Comparison of ENCODE assay signal across 10 mouse cellular contexts in genomic region chr14:7954071-7954471, GRCm38 (mm10). TPM values are rescaled to one million over a fixed set of nuclear protein-coding genes. Genes with fewer than 3 reads are reported as not detected.
DNase-seq lines count a peak whose midpoint lies in the region; ATAC-seq and TF ChIP-seq lines count a peak whose summit lies in the region.
"Had no signal": no experiment of that assay in that cellular context is flagged by ENCODE, and none has a peak within 500 bp of the region (broad histone marks: within the 10 kb centered on the region; RNA-seq: fewer than 3 reads in every experiment).

No protein-coding gene starts in this region.

- H3K9me3 ChIP-seq in heart, embryonic 13.5 days: no peaks in the 10 kb centered on the region
- H3K9me3 ChIP-seq: kidney, embryonic 15.5 days had no signal

- 40% methylated on average over 6 of the region's 6 CpGs for WGBS in heart, embryonic 13.5 days

- no peak for DNase-seq in layer of hippocampus, adult 2 months (ENCODE audit: low spot score in 2 of 2)
- no peak for DNase-seq in layer of hippocampus, adult 9-10 months (ENCODE audit: low spot score)
- DNase-seq in R1 (ENCODE audit: low read depth, low spot score): peak; percentile 98
- DNase-seq in lung, postnatal 36 days: peak; percentile 27
- DNase-seq in testis, postnatal 14 days (ENCODE audit: low spot score): no peak
- no peak for DNase-seq in left cerebral cortex, postnatal 14 days (ENCODE audit: low spot score in 2 of 2)
- DNase-seq: liver, postnatal 0 days had no signal

- H3K36me3 ChIP-seq in heart, embryonic 13.5 days: peaks cover 27% of the 10 kb centered on the region

- no peak overlapping the region; the same call in 1 of the 2 replicates for H3K9ac ChIP-seq in heart, embryonic 13.5 days
- H3K9ac ChIP-seq: kidney, embryonic 15.5 days; liver, postnatal 0 days had no signal

- peaks cover 42% of the 10 kb centered on the region for H3K4me1 ChIP-seq in heart, embryonic 13.5 days

- intact Hi-C loops in left cerebral cortex, postnatal 14 days (cut with DNase I): no loop called here

- no peak overlapping the region for H3K4me3 ChIP-seq in layer of hippocampus, adult 2 months
- H3K4me3 ChIP-seq in heart, embryonic 13.5 days: no peak overlapping the region
- H3K4me3 ChIP-seq: kidney, embryonic 15.5 days had no signal

- H3K27me3 ChIP-seq in heart, embryonic 13.5 days (replicated peaks): no peaks in the 10 kb centered on the region
- H3K27me3 ChIP-seq: kidney, embryonic 15.5 days had no signal

- H3K4me2 ChIP-seq in heart, embryonic 13.5 days: no peak overlapping the region
- H3K4me2 ChIP-seq: kidney, embryonic 15.5 days had no signal

- ATAC-seq in heart, embryonic 13.5 days (ENCODE audit: extremely low read depth, insufficient number of reproducible peaks, low FRiP score, low TSS enrichment): no peak

- TF ChIP-seq CTCF in layer of hippocampus, adult 2 months (conservative IDR thresholded peaks at IDR 0.05): no peak

- H3K27ac ChIP-seq in layer of hippocampus, adult 2 months: peak overlapping the region; percentile 70
- peak overlapping the region; percentile 82; the same call in 1 of the 2 replicates for H3K27ac ChIP-seq in heart, embryonic 13.5 days (replicated peaks)
- H3K27ac ChIP-seq: kidney, embryonic 15.5 days had no signal

RNA-seq across cellular contexts. Expression of gene Gm45521, which starts 3.0 kb away (rescaled TPM):
- not detected for total RNA-seq in layer of hippocampus, adult 2 months (2021)
- not detected in 2 replicates for polyA plus RNA-seq in heart, embryonic 13.5 days (2015; fragmentation: Nextera tagmentation; extraction: Ambion mirVana)
- total RNA-seq in left cerebral cortex, postnatal 14 days (2021): not detected
- total RNA-seq: neutrophil, adult 5-6 weeks had no signal
- polyA plus RNA-seq: kidney, embryonic 15.5 days; liver, postnatal 0 days had no signal

RNA-seq across cellular contexts. Expression of gene Dnase1l3, which starts 40.3 kb away (rescaled TPM):
- not detected for total RNA-seq in layer of hippocampus, adult 2 months (2021)
- polyA plus RNA-seq in heart, embryonic 13.5 days (2015; fragmentation: Nextera tagmentation; extraction: Ambion mirVana): 0.05 and 0.13 TPM in 2 replicates
- total RNA-seq in left cerebral cortex, postnatal 14 days (2021): not detected

RNA-seq across cellular contexts. Expression of gene Abhd6, which starts 48.6 kb away (rescaled TPM):
- total RNA-seq in layer of hippocampus, adult 2 months (2021): 10 to 100 TPM; 77.1 to 78.0 TPM
- 10.4 and 12.5 TPM in 2 replicates for polyA plus RNA-seq in heart, embryonic 13.5 days (2015; fragmentation: Nextera tagmentation; extraction: Ambion mirVana)
- total RNA-seq in left cerebral cortex, postnatal 14 days (2021): 10 to 100 TPM; 64.7 to 70.0 TPM

Comparison
In these comparisons a context has a peak if more than half of its experiments do, and no peak if none do; other contexts are left out.
1. DNase-seq: peak in R1 (single experiment) and lung, postnatal 36 days (single experiment); none in layer of hippocampus, adult 2 months (0 of 2), layer of hippocampus, adult 9-10 months (single experiment), testis, postnatal 14 days (single experiment) and left cerebral cortex, postnatal 14 days (0 of 2).